Mouse (Mus musculus) CH12.LX (cell line): ENCODE measurements around the gene Ccdc148. TPM values are rescaled to one million over a fixed set of nuclear protein-coding genes. Genes with fewer than 3 reads are reported as not detected.

ENCODE experiments used
- DNase-seq: peaks from one replicate; pipeline ENCODE4 v3.0.0-alpha.2; 2013; ENCODE audit errors: extremely low read depth
- H3K27ac ChIP-seq: 2 replicates; pipeline ENCODE4 v1.5.1; 2012; ENCODE audit warnings: low read depth, mild to moderate bottlenecking, control low read depth, moderate library complexity; ENCODE audit not compliant: insufficient read depth
- H3K27me3 ChIP-seq: replicated peaks from 2 replicates; pipeline ENCODE3; 2012; ENCODE audit warnings: inconsistent platforms
- H3K36me3 ChIP-seq, 2 experiments: replicated peaks in 1 of 2; 2 replicates each; pipeline versions ENCODE3 to v1.6.1; 2012; ENCODE audit warnings: inconsistent platforms in 1 of 2, low read length in 1 of 2, mild to moderate bottlenecking in 1 of 2, mixed read lengths in 1 of 2, moderate library complexity in 1 of 2; ENCODE audit not compliant: control insufficient read depth in 1 of 2, insufficient read depth in 1 of 2
- H3K4me1 ChIP-seq, 2 experiments: 2 replicates each; pipeline ENCODE4 v1.6.1; 2012; ENCODE audit warnings: inconsistent platforms in 1 of 2, moderate library complexity in 1 of 2; ENCODE audit not compliant: insufficient read depth in 2 of 2, control insufficient read depth in 1 of 2
- H3K4me2 ChIP-seq: 2 replicates; pipeline ENCODE4 v1.6.1; 2012; ENCODE audit warnings: low read depth, mild to moderate bottlenecking, control low read depth; ENCODE audit not compliant: poor library complexity, insufficient read depth, severe bottlenecking
- H3K4me3 ChIP-seq, 3 experiments: fragments of 150-350 bp in 1 of 3; sonication (generic) in 1 of 3; replicated peaks in 1 of 3; 2 replicates each; pipeline versions ENCODE3 to v1.5.1; 2011 to 2012; ENCODE audit warnings: low read depth in 2 of 3, low read length in 2 of 3, mild to moderate bottlenecking in 2 of 3, moderate library complexity in 2 of 3, control low read depth in 1 of 3, improper control_type of control experiment in 1 of 3, inconsistent platforms in 1 of 3, mixed read lengths in 1 of 3; ENCODE audit not compliant: poor library complexity in 1 of 3
- H3K79me2 ChIP-seq: replicated peaks from 2 replicates; pipeline ENCODE4 v1.6.1; 2012; ENCODE audit warnings: mild to moderate bottlenecking, moderate library complexity; ENCODE audit not compliant: control insufficient read depth, poor library complexity, insufficient read depth, severe bottlenecking; ENCODE audit errors: extremely low read depth
- H3K9ac ChIP-seq: 2 replicates; pipeline ENCODE4 v1.6.1; 2012; ENCODE audit warnings: low read depth, mild to moderate bottlenecking, control low read depth, moderate library complexity; ENCODE audit not compliant: insufficient read depth
- H3K9me3 ChIP-seq: replicated peaks from 2 replicates; pipeline ENCODE3; 2012; ENCODE audit warnings: low read length, inconsistent platforms, mixed read lengths
- CTCF ChIP-seq, 2 experiments: IDR thresholded peaks in 1 of 2; conservative IDR thresholded peaks in 1 of 2; 2 replicates each; pipeline ENCODE4 v1.5.1; 2011 to 2012; ENCODE audit warnings: low read depth in 2 of 2, low read length in 2 of 2, improper control_type of control experiment in 1 of 2, inconsistent platforms in 1 of 2, mild to moderate bottlenecking in 1 of 2, moderate library complexity in 1 of 2
- ELF1 ChIP-seq: IDR thresholded peaks from 2 replicates; pipeline ENCODE4 v1.6.1; 2014; ENCODE audit warnings: low read depth, mild to moderate bottlenecking, inconsistent platforms, low read length, improper control_type of control experiment
- ETS1 ChIP-seq: conservative IDR thresholded peaks from 2 replicates; pipeline ENCODE4 v1.6.1; 2012; ENCODE audit warnings: low read depth, mild to moderate bottlenecking, inconsistent platforms, low read length, improper control_type of control experiment, moderate library complexity
- GABPA ChIP-seq: IDR thresholded peaks from 2 replicates; pipeline ENCODE4 v1.6.1; 2012; ENCODE audit warnings: low read depth, low read length, improper control_type of control experiment, inconsistent platforms; ENCODE audit not compliant: insufficient replicate concordance
- HCFC1 ChIP-seq: IDR thresholded peaks from 2 replicates; pipeline ENCODE4 v1.6.1; 2012; ENCODE audit warnings: low read depth, mild to moderate bottlenecking, inconsistent platforms, low read length, improper control_type of control experiment
- IRF4 ChIP-seq: IDR thresholded peaks from 2 replicates; pipeline ENCODE4 v1.6.1; 2014; ENCODE audit warnings: low read depth, mild to moderate bottlenecking, inconsistent platforms, low read length, improper control_type of control experiment
- MAFK ChIP-seq: IDR thresholded peaks from 2 replicates; pipeline ENCODE4 v1.6.1; 2011; ENCODE audit warnings: low read length, improper control_type of control experiment; ENCODE audit not compliant: insufficient replicate concordance
- MEF2A ChIP-seq: IDR thresholded peaks from 2 replicates; pipeline ENCODE4 v1.6.1; 2014; ENCODE audit warnings: low read depth, mild to moderate bottlenecking, inconsistent platforms, low read length, improper control_type of control experiment, borderline replicate concordance
- MYC ChIP-seq: IDR thresholded peaks from 2 replicates; pipeline ENCODE4 v1.6.1; 2011; ENCODE audit warnings: low read depth, mild to moderate bottlenecking, improper control_type of control experiment, low read length
- NRF1 ChIP-seq: IDR thresholded peaks from 2 replicates; pipeline ENCODE4 v1.6.1; 2014; ENCODE audit warnings: low read depth, mild to moderate bottlenecking, inconsistent platforms, low read length, improper control_type of control experiment, moderate library complexity
- PAX5 ChIP-seq: IDR thresholded peaks from 2 replicates; pipeline ENCODE4 v1.6.1; 2012; ENCODE audit warnings: low read length, inconsistent platforms, mixed read lengths
- POLR2A ChIP-seq: IDR thresholded peaks from 2 replicates; pipeline ENCODE4 v1.6.1; 2011; ENCODE audit warnings: low read depth, mild to moderate bottlenecking, improper control_type of control experiment, low read length
- RAD21 ChIP-seq: IDR thresholded peaks from 2 replicates; pipeline ENCODE4 v1.6.1; 2011; ENCODE audit warnings: low read depth, mild to moderate bottlenecking, low read length, improper control_type of control experiment, moderate library complexity
- SIN3A ChIP-seq: IDR thresholded peaks from 2 replicates; pipeline ENCODE4 v1.6.1; 2012; ENCODE audit warnings: low read length, improper control_type of control experiment, inconsistent platforms
- SMC3 ChIP-seq: IDR thresholded peaks from 2 replicates; pipeline ENCODE4 v1.6.1; 2011; ENCODE audit warnings: low read depth, low read length, improper control_type of control experiment
- TCF12 ChIP-seq: IDR thresholded peaks from 2 replicates; pipeline ENCODE4 v1.6.1; 2014; ENCODE audit warnings: low read depth, mild to moderate bottlenecking, inconsistent platforms, low read length, improper control_type of control experiment
- UBTF ChIP-seq: IDR thresholded peaks from 2 replicates; pipeline ENCODE4 v1.6.1; 2012; ENCODE audit warnings: low read depth, mild to moderate bottlenecking, inconsistent platforms, low read length, improper control_type of control experiment, moderate library complexity
- ZKSCAN1 ChIP-seq: IDR thresholded peaks from 2 replicates; pipeline ENCODE4 v1.6.1; 2012; ENCODE audit warnings: low read depth, inconsistent platforms, low read length, improper control_type of control experiment, borderline replicate concordance
- ZMIZ1 ChIP-seq: IDR thresholded peaks from 2 replicates; pipeline ENCODE4 v1.6.1; 2012; ENCODE audit warnings: low read depth, mild to moderate bottlenecking, inconsistent platforms, low read length, improper control_type of control experiment
- dilution Hi-C: fragments of 300-500 bp; cut with MboI; formaldehyde crosslinking; loops from 2 replicates; pipeline ENCODE4 v1.14.3; 2020; ENCODE audit warnings: low sequenced_read_pairs; ENCODE audit not compliant: extremely low pct_unique_long_range_greater_than_20kb, extremely low pct_ligation_motif_present
- in situ Hi-C: fragments of 300-500 bp; cut with MboI; formaldehyde crosslinking; loops from 3 replicates; pipeline ENCODE4 v1.14.3; 2019; ENCODE audit warnings: low sequenced_read_pairs, low pct_ligation_motif_present, low pct_unique_long_range_greater_than_20kb, mixed read lengths
- polyA plus RNA-seq: library from polyadenylated mRNA; unstranded; fragments of >175 nt; gene quantifications from 2 replicates; pipeline ENCODE4 v1.2.1, GENCODE M21; 2012; ENCODE audit warnings: low read depth; ENCODE audit not compliant: insufficient read length
- total RNA-seq, 2 experiments: library from RNA; depleted of rRNA; stranded (reverse); fragments of 300-350 nt in 1 of 2; fragments of >200 nt in 1 of 2; gene quantifications; 2 replicates each; pipeline ENCODE4 v1.2.3; 2012 to 2014

Ccdc148 gene
- total and polyA plus RNA-seq, 3 experiments, result not detected

DNA sequence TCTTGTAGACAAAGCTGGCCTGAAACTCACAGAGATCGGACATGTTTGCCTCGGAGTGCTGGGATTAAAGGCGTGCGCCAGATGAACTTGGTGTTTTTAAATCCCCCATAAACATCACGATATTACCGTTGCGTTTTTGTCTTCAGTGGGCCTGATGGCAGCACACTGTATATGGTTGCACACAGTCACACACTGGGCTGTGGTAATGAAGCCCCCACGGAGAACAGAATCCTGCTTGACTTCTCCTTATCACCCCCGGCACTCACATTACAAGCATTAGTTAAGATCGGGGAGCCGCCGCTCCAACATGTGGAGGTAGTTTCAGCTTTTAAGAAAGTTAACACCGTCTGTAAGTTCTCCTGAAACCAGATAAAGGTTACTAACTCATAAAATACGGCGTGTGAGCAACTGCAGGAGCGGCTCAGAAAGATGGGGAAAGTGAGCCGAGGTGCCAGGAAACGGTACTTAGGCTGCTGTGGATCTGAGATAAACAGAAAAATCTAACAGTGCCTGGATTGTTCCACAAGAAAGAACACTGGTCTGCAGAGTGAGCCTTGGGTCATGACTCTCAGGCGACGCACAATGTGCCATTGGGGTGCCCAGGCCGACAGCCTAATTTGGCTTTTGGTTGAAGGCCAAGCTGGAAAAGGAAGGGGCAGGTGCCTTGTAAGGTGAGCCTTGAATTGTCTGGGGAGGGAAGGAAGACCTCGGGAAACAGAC lies 117.0 kb downstream of the Ccdc148 start:
- Histone ChIP-seq H3K4me2 (no peak overlapping the region), H3K36me3 (no peaks in the 10 kb centered on the region), H3K27me3 (no peaks in the 10 kb centered on the region), H3K9me3 (peaks cover 78% of the 10 kb centered on the region), H3K4me1 (no peaks in the 10 kb centered on the region), H3K79me2 (no peaks in the 10 kb centered on the region), H3K27ac (no peak overlapping the region), H3K9ac (no peak overlapping the region), H3K4me3 (no peak overlapping the region)
- DNase-seq, result no peak
- dilution Hi-C loops (no loop called here), in situ Hi-C loops (no loop called here)
- TF ChIP-seq POLR2A (no peak), ZKSCAN1 (no peak), IRF4 (no peak), RAD21 (no peak), GABPA (no peak), HCFC1 (no peak), ZMIZ1 (no peak)

DNA sequence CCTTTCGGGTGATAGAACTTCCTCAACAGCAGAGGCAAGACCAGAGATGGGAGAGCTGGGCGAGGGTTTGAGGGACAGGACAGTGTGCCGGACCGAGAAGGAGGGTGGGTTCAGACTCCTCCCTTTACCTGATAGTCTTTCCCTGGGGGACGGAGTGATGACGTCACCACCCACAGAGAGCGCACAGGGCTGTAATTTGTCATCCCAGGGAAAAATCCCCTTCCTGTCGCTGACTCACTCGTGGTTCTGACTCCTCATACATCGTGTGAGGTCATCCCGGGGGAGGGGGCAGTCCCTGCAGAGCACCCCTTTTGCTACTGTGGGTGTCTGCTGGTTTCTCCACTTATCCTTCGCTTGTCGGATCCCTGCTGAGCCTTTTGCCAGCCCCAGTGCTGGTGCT lies 117.9 kb downstream of the Ccdc148 start:
- Histone ChIP-seq H3K36me3 (no peaks in the 10 kb centered on the region), H3K9me3 (peaks cover 78% of the 10 kb centered on the region), H3K4me2 (no peak overlapping the region), H3K4me1 (no peaks in the 10 kb centered on the region), H3K79me2 (no peaks in the 10 kb centered on the region), H3K27ac (no peak overlapping the region), H3K27me3 (no peaks in the 10 kb centered on the region), H3K9ac (no peak overlapping the region), H3K4me3 (no peak overlapping the region)
- in situ Hi-C loops (no loop called here), dilution Hi-C loops (no loop called here)
- no peak for DNase-seq
- no peak for TF ChIP-seq ETS1
- no peak for TF ChIP-seq CTCF (conservative IDR thresholded peaks at IDR 0.05 in 1 of 2, IDR thresholded peaks at IDR 0.05 in 1 of 2; ENCODE audit: low read depth in 2 of 2, low read length in 2 of 2)
- TF ChIP-seq PAX5, result no peak
- TF ChIP-seq ELF1, result no peak
- TF ChIP-seq IRF4, result no peak
- TF ChIP-seq MYC, result no peak
- no peak for TF ChIP-seq SMC3
- no peak for TF ChIP-seq MAFK

GRCm38 (mm10) chr2:59036433-59036832 lies 124.0 kb downstream of the Ccdc148 start:
- no peak for DNase-seq
- peaks cover 65% of the 10 kb centered on the region for H3K9me3 ChIP-seq
- dilution Hi-C loops, result no loop called here
- H3K27me3 ChIP-seq, result no peaks in the 10 kb centered on the region
- H3K4me3 ChIP-seq, result no peak overlapping the region
- in situ Hi-C loops, result no loop called here
- no peaks in the 10 kb centered on the region for H3K79me2 ChIP-seq
- TF ChIP-seq UBTF, result no peak
- TF ChIP-seq MEF2A, result no peak
- no peak for TF ChIP-seq GABPA
- no peak for TF ChIP-seq SMC3
- TF ChIP-seq TCF12, result no peak
- TF ChIP-seq SIN3A, result no peak
- TF ChIP-seq NRF1, result no peak
- H3K36me3 ChIP-seq, result no peaks in the 10 kb centered on the region
- no peak overlapping the region for H3K4me2 ChIP-seq
- H3K27ac ChIP-seq, result no peak overlapping the region
- no peaks in the 10 kb centered on the region for H3K4me1 ChIP-seq
- H3K9ac ChIP-seq, result no peak overlapping the region
